Mouse (Mus musculus) layer of hippocampus, postnatal 14 days (tissue): ENCODE measurements around the gene Tyw3. TPM values are rescaled to one million over a fixed set of nuclear protein-coding genes. Genes with fewer than 3 reads are reported as not detected.

Experiments used
- DNase-seq, 2 experiments: peaks; one replicate each; pipeline ENCODE4 v3.0.0; 2021 to 2022; ENCODE audit warnings: low spot score in 2 of 2, mixed read lengths in 1 of 2
- total RNA-seq, 2 experiments: library from RNA; stranded (reverse); gene quantifications; 2 replicates each; pipeline ENCODE4 v1.2.3; 2021

Tyw3 gene
- total RNA-seq, 2 experiments from 2014 or later, result 11.1 to 12.8 TPM

DNA sequence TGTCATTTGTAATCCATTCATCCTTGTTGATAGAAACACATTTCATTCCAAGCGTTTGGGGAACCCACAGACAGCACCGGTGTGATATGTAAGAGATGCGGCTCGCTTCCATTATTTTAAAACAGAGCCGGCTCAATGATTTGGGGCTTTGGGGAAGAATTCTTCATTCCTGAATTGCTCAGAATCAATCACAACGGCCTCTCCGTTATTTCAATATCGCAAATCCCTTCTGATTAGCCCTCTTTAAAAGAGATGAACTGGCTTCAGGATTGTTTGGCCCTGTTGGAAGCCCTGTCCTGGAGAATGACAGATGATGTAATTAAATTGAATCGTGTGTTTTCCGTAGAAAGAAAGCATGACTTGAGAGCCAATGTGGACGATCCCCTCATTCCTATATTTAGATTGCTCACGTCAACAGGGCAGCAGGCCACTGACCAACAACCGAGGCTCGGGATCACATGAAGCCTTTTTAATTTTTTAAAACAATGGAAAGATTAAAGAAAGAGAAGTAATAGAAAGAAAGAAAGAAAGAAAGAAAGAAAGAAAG lies 26.8 kb downstream of the Tyw3 start:
- peak; percentile 3 to 12 for DNase-seq

DNA sequence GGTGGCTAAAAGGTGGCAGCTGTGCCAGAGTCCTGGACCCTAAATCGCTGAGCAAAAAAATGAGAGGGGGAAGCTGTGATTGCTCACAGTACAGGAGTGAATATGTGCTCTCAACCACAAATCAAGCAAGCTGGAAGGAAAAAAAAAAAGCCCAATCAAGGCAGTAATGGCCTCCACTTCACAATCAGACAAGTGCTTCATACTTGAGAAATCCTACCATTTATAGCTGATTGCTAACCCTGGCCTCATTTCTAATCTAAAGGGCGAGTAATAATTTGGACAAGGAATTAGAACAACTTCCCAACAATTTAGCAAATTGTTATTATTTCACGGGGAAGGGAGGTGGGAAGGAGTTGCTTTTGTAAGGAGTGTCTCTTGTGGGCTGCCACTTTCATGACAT lies 31.5 kb downstream of the Tyw3 start:
- no peak for DNase-seq

DNA sequence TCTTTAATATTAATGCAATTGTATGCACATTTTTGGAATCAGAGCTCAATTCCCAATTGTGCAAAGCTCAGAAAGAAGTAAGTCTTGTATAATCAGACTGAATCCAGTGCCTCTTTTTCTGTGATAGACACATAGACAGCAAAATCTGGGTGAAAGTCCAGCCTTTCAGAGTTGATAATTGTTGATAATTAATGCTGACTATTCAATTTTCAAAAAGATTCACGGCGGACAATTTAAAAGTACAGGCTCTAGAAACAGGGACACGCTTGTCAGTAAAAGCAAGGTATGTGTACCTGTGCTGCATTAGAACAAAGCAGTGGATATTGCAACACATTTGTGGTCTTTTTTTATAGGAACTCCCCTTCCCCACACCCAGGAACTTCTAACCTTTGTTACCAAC lies 34.7 kb downstream of the Tyw3 start:
- DNase-seq, result no peak

DNA sequence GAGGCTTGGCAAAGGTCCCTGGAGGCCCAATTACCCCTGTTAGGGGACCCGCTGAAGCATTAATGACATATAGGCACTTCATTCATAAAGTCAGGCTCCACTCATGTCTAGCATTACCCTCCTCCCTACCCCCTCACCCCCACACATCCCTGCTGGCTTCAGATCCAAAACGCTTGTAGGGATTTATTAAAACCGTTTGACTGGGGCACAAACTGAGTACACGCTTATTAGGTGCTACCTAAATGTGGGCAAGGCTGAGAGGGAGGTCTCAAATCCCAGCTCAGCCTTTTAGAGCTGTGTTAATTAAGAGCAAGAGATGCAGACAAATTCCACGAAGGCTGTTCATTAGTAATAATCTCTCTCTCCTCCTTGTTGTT lies 45.9 kb downstream of the Tyw3 start:
- DNase-seq, result no peak

DNA sequence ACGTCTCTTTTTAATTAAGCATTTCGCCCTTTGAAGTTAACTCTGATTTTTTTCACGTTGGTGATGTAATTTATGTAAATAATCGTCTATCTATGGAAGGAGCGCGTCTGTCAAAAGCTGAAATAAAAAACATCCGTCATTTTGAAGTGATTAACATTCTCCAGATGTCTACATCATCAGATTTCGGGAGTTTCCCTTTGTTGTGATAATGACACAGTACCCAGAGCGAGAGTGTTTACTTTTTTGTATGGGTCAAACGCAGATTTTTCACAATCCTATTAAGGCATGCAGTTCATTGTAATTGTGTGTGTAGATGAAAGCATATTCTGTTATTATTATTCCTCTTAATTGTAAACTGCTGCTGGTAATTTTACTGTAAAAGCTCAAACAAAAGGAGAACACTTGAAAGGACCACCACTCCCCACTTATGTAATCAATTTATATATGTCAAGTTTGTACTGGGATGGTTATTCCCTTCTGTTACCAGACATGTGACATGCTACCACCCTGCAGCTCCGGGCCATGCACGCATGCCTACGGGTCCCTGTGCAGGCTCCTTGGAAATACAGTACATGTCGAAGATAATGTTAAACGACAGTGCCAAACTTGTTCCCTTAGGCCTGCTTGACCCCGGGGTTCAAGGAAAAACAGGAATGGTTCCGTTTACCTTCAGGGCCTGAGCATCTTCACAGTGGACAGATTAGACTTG lies 46.4 kb downstream of the Tyw3 start:
- no peak for DNase-seq

DNA sequence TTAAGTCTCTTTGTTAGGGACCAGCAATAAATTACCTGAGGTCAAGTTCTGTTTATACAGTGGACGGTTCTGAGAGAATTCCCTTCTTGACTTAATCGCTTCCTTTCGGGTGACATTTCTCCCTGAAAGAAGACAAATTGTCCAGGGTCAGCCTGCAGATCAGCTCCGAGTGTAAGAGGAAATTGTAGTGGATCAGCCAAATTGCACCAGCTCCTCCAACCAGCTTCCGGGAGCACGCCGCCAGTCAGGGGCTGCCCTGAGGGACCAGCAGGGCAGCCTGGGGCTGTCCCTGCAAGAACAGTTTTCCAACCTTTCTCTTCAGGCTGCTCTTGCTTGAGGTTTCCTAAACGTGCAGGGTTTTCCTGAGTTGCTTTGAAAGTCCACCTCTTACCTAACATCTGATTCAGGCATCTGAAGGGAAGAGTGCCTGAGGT lies 48.0 kb downstream of the Tyw3 start:
- DNase-seq, result no peak

DNA sequence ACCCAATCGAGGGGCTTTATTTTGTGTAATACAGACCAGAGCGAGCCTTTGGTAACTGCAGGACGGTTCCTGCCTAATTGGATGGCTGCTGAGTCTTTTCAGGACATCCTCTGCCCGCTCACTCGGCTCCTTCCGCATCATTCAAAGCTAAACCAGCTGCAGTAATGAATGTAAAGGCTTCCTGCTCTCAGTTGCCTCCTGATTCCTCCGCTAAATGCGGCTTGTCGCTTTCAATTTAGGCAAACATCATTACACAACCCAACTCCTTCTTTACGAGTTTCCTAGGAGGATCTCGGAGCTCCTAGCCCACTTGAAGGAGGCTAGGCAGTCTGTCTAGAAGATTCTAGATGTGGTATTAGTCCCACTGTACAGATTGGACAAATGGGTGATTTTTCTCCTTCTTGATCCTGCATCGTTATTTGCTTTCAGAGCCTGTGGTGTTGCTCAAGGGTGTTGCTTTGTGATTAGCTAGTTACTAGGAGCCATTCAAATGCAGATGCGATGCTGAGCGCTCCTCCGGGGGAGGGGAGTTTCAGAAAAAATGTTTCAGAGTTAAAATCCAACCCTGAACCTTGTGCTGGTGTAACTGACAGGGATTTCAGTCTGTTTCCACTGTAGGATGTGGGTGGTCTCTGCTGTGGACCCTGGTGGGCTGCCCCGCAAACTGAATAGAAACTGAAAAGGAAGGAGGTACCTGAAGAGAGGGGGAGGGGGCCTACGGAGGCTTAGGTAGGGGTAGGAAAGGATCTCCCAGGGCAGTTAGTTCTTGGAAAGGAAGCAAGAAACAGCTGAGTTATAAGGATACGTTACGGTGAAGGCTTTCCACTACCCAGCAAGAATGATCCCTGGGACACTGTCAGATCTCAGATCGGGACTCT lies 49.1 kb downstream of the Tyw3 start:
- DNase-seq, result no peak

DNA sequence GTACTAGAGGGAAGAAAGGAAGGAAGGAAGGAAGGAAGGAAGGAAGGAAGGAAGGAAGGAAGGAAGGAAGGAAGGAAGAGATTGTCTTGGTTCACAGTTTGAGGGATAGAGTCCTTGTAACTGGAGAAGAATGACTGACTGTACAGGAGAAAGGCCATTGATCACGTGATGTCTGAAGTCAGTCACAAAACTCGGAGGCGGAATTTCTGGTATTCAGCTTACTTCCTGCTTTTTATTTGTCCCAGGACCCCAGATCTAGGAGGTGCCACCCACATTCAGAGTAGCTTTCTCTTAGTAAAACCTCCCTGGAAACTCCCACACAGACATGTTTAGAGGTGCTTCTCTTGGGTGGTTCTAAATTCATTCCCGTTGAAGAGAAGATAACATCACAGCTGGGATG lies 50.7 kb downstream of the Tyw3 start:
- no peak for DNase-seq

DNA sequence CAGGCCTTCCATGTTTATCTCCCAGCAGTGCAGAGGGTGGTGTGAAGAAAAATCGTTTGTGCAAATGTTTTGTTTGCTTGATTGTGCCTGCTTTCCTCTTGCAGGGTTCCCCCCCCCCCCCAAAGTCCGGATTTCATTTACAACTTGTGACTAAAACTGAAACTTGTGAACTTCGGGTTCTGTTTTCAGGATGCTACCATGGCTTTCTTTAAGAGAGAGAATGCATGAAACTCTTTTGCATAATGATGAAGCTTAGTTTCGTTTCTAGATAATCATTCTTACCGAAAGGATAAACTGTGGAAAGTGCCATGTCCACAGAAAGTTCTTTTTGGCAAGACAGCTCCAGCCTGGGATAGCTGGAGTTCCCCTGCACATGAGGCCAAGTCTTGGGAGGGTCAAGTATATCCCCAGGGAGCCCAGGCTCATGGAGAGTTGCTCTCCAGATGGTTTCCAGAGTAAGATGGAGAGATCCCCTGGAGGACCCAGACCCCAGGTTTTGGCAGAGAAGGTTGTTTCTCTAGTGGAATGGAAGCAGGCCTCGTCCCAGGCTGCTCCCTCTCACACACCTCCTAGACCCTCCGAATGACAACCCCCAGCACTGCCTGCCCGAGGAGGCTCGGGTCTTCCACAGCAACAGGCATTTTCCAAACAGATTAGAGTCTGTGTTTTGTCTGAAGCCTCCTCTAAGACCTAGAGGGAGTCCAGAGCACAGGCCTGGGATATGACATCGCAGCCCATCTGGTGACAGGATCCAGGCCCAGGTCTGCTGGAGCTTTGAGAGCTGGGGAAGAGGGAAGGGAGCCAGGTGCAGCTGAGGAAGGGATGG lies 56.6 kb downstream of the Tyw3 start:
- no peak for DNase-seq

DNA sequence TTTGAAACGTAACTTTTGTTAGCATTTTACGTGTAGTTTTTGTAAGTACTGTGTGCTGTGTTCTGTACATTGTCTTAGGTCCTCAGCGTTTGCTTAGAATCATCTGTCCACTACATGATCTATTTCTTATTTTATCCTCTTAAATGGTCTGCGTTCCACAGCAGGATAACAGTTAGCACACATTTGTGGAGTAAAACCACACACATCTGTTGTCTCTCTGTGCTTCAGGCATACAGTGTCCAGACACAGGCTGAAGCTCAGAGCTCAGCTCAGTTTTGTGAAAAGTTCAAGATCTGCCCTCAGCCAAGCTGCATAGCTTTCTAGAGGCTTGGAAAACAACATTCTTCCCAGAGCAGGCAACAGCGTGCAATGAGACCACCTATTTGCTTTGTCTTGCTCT lies 60.8 kb downstream of the Tyw3 start:
- DNase-seq, result no peak

DNA sequence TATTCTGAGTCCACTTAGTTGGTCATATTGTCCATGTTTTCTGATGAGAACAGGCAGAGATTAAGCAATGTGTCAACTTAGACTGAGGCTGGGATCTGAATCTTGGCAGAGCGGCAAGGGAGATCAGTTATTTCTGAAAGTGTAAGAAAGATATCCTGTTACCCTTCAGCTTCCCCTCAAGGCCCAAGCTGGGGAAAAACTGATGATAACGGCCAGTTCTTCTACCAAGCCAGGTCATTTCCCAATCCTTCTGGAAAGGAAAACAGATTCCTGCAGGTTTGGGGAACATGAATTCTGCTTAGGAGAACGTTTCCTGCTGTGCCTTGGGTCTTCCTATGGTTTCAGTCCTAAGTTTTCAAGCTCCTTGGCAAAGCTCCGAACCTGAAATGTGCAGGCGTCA lies 63.7 kb downstream of the Tyw3 start:
- no peak for DNase-seq

DNA sequence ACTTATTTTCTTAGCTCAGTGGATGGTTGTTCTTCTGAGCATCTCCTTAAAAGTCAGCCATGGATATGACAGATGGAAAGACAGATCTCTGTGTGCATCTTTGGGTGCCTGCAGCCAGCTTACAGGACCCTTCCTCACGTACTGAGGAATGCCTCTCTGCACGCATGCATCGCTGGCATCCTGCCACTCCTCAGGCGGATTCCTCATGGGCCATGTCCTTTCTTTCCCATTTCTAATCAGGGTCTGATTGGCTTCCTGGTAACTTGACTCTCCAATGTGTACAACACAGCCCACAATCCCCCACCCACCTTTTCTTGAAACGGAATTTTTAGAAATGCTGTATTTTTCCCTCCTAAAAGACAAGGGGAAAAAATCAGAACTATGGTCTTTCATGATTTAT lies 67.9 kb downstream of the Tyw3 start:
- DNase-seq, result no peak

DNA sequence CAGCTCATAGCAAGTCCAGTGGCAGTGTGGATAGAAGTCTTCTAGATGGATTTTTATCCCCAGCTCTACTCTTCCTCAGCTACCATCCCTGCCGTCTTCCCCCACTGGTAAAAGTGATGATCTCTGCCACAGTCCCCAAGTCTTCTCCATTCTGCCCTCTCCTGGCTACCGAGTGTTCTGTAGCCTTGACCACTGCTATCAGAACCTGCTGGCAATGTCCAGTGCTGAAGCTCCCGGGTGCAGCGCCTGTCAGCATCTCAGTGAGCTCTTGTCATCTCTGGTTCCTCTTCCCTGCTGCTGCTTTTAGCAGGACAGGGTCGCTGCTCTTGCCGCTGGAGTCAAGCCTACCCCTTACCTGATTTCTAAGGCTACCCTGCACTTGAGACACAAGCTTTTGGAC lies 70.3 kb downstream of the Tyw3 start:
- DNase-seq, result no peak

Other genes with a start within 250 kb of the Tyw3 start
- gene Cryz, start 393 bp downstream of the Tyw3 start, total RNA-seq, result 10 to 100 TPM; 14.6 to 20.2 TPM
- gene Erich3, start 66.8 kb upstream of the Tyw3 start, total RNA-seq, result 1 to 10 TPM; 5.3 to 5.4 TPM